Mouse (Mus musculus) cortical plate, adult 2 months (tissue): ENCODE measurements around the gene Vps45. TPM values are rescaled to one million over a fixed set of nuclear protein-coding genes. Genes with fewer than 3 reads are reported as not detected.

Source experiments
- H3K27ac ChIP-seq: fragments of 200-500 bp; 2 replicates; pipeline ENCODE4 v1.5.1; 2012; ENCODE audit warnings: low read length, control low read depth, inconsistent platforms; ENCODE audit not compliant: insufficient read depth
- H3K4me1 ChIP-seq: fragments of 200-500 bp; 2 replicates; pipeline ENCODE4 v1.6.1; 2011; ENCODE audit warnings: low read length; ENCODE audit not compliant: control insufficient read depth, insufficient read depth
- H3K4me3 ChIP-seq: fragments of 200-500 bp; 2 replicates; pipeline ENCODE4 v1.5.1; 2011; ENCODE audit warnings: mild to moderate bottlenecking, low read length, control low read depth; ENCODE audit not compliant: insufficient read depth
- CTCF ChIP-seq: fragments of 200-500 bp; IDR thresholded peaks from 2 replicates; pipeline ENCODE4 v1.5.1; 2011; ENCODE audit warnings: mild to moderate bottlenecking, control low read depth, low read length; ENCODE audit not compliant: insufficient read depth; ENCODE audit errors: extremely low read depth
- POLR2A ChIP-seq: fragments of 200-500 bp; IDR thresholded peaks from 2 replicates; pipeline ENCODE4 v1.6.1; 2011; ENCODE audit warnings: mild to moderate bottlenecking, low read length, control low read depth; ENCODE audit not compliant: insufficient read depth; ENCODE audit errors: extremely low read depth
- polyA plus RNA-seq: library from polyadenylated mRNA; depleted of rRNA; stranded (reverse); fragments of >200 nt; gene quantifications from 2 replicates; pipeline ENCODE4 v1.2.3, GENCODE M21; 2012

Gene Vps45
- polyA plus RNA-seq, 1 experiment: 32.1 TPM

- Histone ChIP-seq H3K27ac (no peak overlapping the region), H3K4me1 (no peaks in the 10 kb centered on the region), H3K4me3 (no peak overlapping the region)
- TF ChIP-seq CTCF (no peak), POLR2A (no peak)
Measured at GRCm38 (mm10) chr3:96093509-96093908, 35.2 kb upstream of the Vps45 start.

GRCm38 (mm10) chr3:96091966-96092365 is 33.7 kb upstream of the Vps45 start:
- Histone ChIP-seq H3K4me1 (no peaks in the 10 kb centered on the region), H3K27ac (no peak overlapping the region), H3K4me3 (no peak overlapping the region)
- TF ChIP-seq CTCF (no peak), POLR2A (no peak)

GRCm38 (mm10) chr3:96091146-96091545 is 32.9 kb upstream of the Vps45 start:
- H3K27ac ChIP-seq: no peak overlapping the region
- TF ChIP-seq POLR2A (no peak), CTCF (no peak)
- no peak overlapping the region for H3K4me3 ChIP-seq
- H3K4me1 ChIP-seq: no peaks in the 10 kb centered on the region

GRCm38 (mm10) chr3:96089882-96090489 is 31.7 kb upstream of the Vps45 start:
- no peaks in the 10 kb centered on the region for H3K4me1 ChIP-seq
- H3K27ac ChIP-seq: no peak overlapping the region
- H3K4me3 ChIP-seq: no peak overlapping the region
- TF ChIP-seq POLR2A: no peak

- Histone ChIP-seq H3K4me1 (no peaks in the 10 kb centered on the region), H3K4me3 (no peak overlapping the region), H3K27ac (no peak overlapping the region)
- TF ChIP-seq POLR2A (no peak), CTCF (no peak)
Measured at GRCm38 (mm10) chr3:96087801-96088200, 29.5 kb upstream of the Vps45 start.

- TF ChIP-seq CTCF (no peak), POLR2A (no peak)
- Histone ChIP-seq H3K27ac (no peak overlapping the region), H3K4me3 (no peak overlapping the region), H3K4me1 (no peaks in the 10 kb centered on the region)
Measured at GRCm38 (mm10) chr3:96087219-96087618, 29.0 kb upstream of the Vps45 start.

GRCm38 (mm10) chr3:96084146-96084755 is 26.0 kb upstream of the Vps45 start:
- Histone ChIP-seq H3K4me1 (no peaks in the 10 kb centered on the region), H3K27ac (no peak overlapping the region), H3K4me3 (no peak overlapping the region)
- TF ChIP-seq POLR2A (no peak), CTCF (no peak)

GRCm38 (mm10) chr3:96082714-96083508 is 24.6 kb upstream of the Vps45 start:
- TF ChIP-seq POLR2A (no peak), CTCF (no peak)
- H3K4me3 ChIP-seq: no peak overlapping the region
- H3K27ac ChIP-seq: no peak overlapping the region
- H3K4me1 ChIP-seq: no peaks in the 10 kb centered on the region

GRCm38 (mm10) chr3:96082100-96082499 is 23.8 kb upstream of the Vps45 start:
- Histone ChIP-seq H3K4me3 (no peak overlapping the region), H3K27ac (no peak overlapping the region), H3K4me1 (no peaks in the 10 kb centered on the region)
- TF ChIP-seq CTCF: no peak

GRCm38 (mm10) chr3:96081650-96082049 is 23.4 kb upstream of the Vps45 start:
- no peak overlapping the region for H3K27ac ChIP-seq
- no peak overlapping the region for H3K4me3 ChIP-seq
- TF ChIP-seq POLR2A (no peak), CTCF (no peak)
- no peaks in the 10 kb centered on the region for H3K4me1 ChIP-seq
